Mouse (Mus musculus) frontal cortex, adult (tissue): Measurements from ENCODE around the gene Vps16.

Experiments
- ATAC-seq: cut with Nextera tagmentation; 2 replicates; pipeline ENCODE4 v1.9.2; 2017; ENCODE audit warnings: mild to moderate bottlenecking, moderate library complexity, mixed read lengths; ENCODE audit not compliant: low TSS enrichment

Gene Vps16

GRCm38 (mm10) chr2:130459576-130459975 lies 35.4 kb downstream of the Vps16 start:
- ATAC-seq, result no peak

GRCm38 (mm10) chr2:130461287-130462071 lies 37.3 kb downstream of the Vps16 start:
- ATAC-seq, result no peak

GRCm38 (mm10) chr2:130466438-130466837 lies 42.3 kb downstream of the Vps16 start:
- ATAC-seq, result no peak

- no peak; the same call in 1 of the 2 replicates for ATAC-seq
These were observed 45.2 kb downstream of the Vps16 start for GRCm38 (mm10) chr2:130469366-130469765.

- ATAC-seq, result no peak
These were observed 45.8 kb downstream of the Vps16 start for GRCm38 (mm10) chr2:130469935-130470334.

- no peak for ATAC-seq
These were observed 48.9 kb downstream of the Vps16 start for GRCm38 (mm10) chr2:130472908-130473510.

GRCm38 (mm10) chr2:130475764-130476163 lies 51.6 kb downstream of the Vps16 start:
- ATAC-seq, result no peak

- ATAC-seq, result peak; percentile 73; the same call in 1 of the 2 replicates
These were observed 52.6 kb downstream of the Vps16 start for GRCm38 (mm10) chr2:130476666-130477297.

- ATAC-seq, result no peak
These were observed 58.0 kb downstream of the Vps16 start for GRCm38 (mm10) chr2:130482177-130482576.

- no peak for ATAC-seq
These were observed 58.6 kb downstream of the Vps16 start for GRCm38 (mm10) chr2:130482700-130483099.

- ATAC-seq, result no peak
These were observed 60.1 kb downstream of the Vps16 start for GRCm38 (mm10) chr2:130484206-130484605.

GRCm38 (mm10) chr2:130488002-130488401 lies 63.9 kb downstream of the Vps16 start:
- no peak for ATAC-seq

GRCm38 (mm10) chr2:130488600-130488999 lies 64.5 kb downstream of the Vps16 start:
- ATAC-seq, result no peak

- no peak for ATAC-seq
These were observed 67.0 kb downstream of the Vps16 start for GRCm38 (mm10) chr2:130491162-130491561.

- peak; percentile 54 for ATAC-seq
These were observed 67.4 kb downstream of the Vps16 start for GRCm38 (mm10) chr2:130491587-130491986.
